Mouse (Mus musculus) heart, postnatal 25 days (tissue): Measurements from ENCODE around the gene Ptprt. TPM values are rescaled to one million over a fixed set of nuclear protein-coding genes. Genes with fewer than 3 reads are reported as not detected.

Source experiments
- DNase-seq: peaks from one replicate; pipeline ENCODE4 v3.0.0; 2022; ENCODE audit warnings: low spot score
- intact Hi-C: fragments of 180-260 bp; cut with DNase I; formaldehyde crosslinking; loops from one replicate; pipeline ENCODE4 v1.15.1; 2025
- total RNA-seq, 2 experiments: library from RNA; stranded (reverse); gene quantifications; 2 replicates each; pipeline ENCODE4 v1.2.3; 2021

The Ptprt gene
- total RNA-seq = under 1 TPM; 0.16 to 0.31 TPM

- DNase-seq = no peak
- intact Hi-C loops = loop anchor here (5.0 kb wide), 1 partner anchor 1189 kb away; no protein-coding TSS in a partner anchor
Observed at GRCm38 (mm10) chr2:162660941-162661386, at the start of gene Ptprt. TSS of gene Ptprt (minus strand) at chr2:162661147.

GRCm38 (mm10) chr2:162710443-162710842, 49.5 kb upstream of the Ptprt start:
- no peak for DNase-seq
- intact Hi-C loops = no loop called here

- no peak for DNase-seq
- intact Hi-C loops = no loop called here
Observed at GRCm38 (mm10) chr2:162699691-162700090, 38.7 kb upstream of the Ptprt start.

- intact Hi-C loops = no loop called here
- no peak for DNase-seq
Observed at GRCm38 (mm10) chr2:162699036-162699435, 38.1 kb upstream of the Ptprt start.

GRCm38 (mm10) chr2:162698068-162698467, 37.1 kb upstream of the Ptprt start:
- no peak for DNase-seq
- intact Hi-C loops = no loop called here

GRCm38 (mm10) chr2:162697151-162697550, 36.2 kb upstream of the Ptprt start:
- DNase-seq = no peak
- intact Hi-C loops = no loop called here

GRCm38 (mm10) chr2:162692143-162692542, 31.2 kb upstream of the Ptprt start:
- DNase-seq = no peak
- intact Hi-C loops = no loop called here

GRCm38 (mm10) chr2:162682674-162683073, 21.7 kb upstream of the Ptprt start:
- no peak for DNase-seq
- intact Hi-C loops = no loop called here

- intact Hi-C loops = loop anchor here (5.0 kb wide), 1 partner anchor 1190 kb away; no protein-coding TSS in a partner anchor
- no peak for DNase-seq
Observed at GRCm38 (mm10) chr2:162662431-162662970, 1.6 kb upstream of the Ptprt start.

- DNase-seq = no peak
- intact Hi-C loops = loop anchor here (5.0 kb wide), 1 partner anchor 1189 kb away; no protein-coding TSS in a partner anchor
Observed at GRCm38 (mm10) chr2:162661733-162662132, 786 bp upstream of the Ptprt start.

- intact Hi-C loops = loop anchor here (5.0 kb wide), 1 partner anchor 1188 kb away; no protein-coding TSS in a partner anchor
- no peak for DNase-seq
Observed at GRCm38 (mm10) chr2:162660231-162660940, 561 bp downstream of the Ptprt start.

- intact Hi-C loops = loop anchor here (1.0 kb wide), 1 partner anchor 365 kb away; no protein-coding TSS in a partner anchor
- DNase-seq = peak; percentile 7
Observed at GRCm38 (mm10) chr2:162658997-162659396, 1.9 kb downstream of the Ptprt start.

- intact Hi-C loops = no loop called here
- DNase-seq = no peak
Observed at GRCm38 (mm10) chr2:162657541-162657940, 3.4 kb downstream of the Ptprt start.

GRCm38 (mm10) chr2:162654416-162654815, 6.5 kb downstream of the Ptprt start:
- intact Hi-C loops = no loop called here
- DNase-seq = no peak

- DNase-seq = no peak
- intact Hi-C loops = no loop called here
Observed at GRCm38 (mm10) chr2:162638676-162639075, 22.3 kb downstream of the Ptprt start.

GRCm38 (mm10) chr2:162637537-162637936, 23.4 kb downstream of the Ptprt start:
- intact Hi-C loops = no loop called here
- DNase-seq = no peak

- no peak for DNase-seq
- intact Hi-C loops = no loop called here
Observed at GRCm38 (mm10) chr2:162636387-162637009, 24.4 kb downstream of the Ptprt start.

- no peak for DNase-seq
- intact Hi-C loops = no loop called here
Observed at GRCm38 (mm10) chr2:162634901-162635300, 26.0 kb downstream of the Ptprt start.

- intact Hi-C loops = no loop called here
- DNase-seq = no peak
Observed at GRCm38 (mm10) chr2:162626076-162626475, 34.9 kb downstream of the Ptprt start.

- no peak for DNase-seq
- intact Hi-C loops = no loop called here
Observed at GRCm38 (mm10) chr2:162624707-162625106, 36.2 kb downstream of the Ptprt start.

- no peak for DNase-seq
- intact Hi-C loops = no loop called here
Observed at GRCm38 (mm10) chr2:162614256-162614655, 46.7 kb downstream of the Ptprt start.
